Mouse (Mus musculus) testis, adult 2 months (tissue): ENCODE data around the gene Pik3ap1. TPM values are rescaled to one million over a fixed set of nuclear protein-coding genes. Genes with fewer than 3 reads are reported as not detected.

Experiments used
- H3K27ac ChIP-seq: fragments of 200-500 bp; 2 replicates; pipeline ENCODE4 v1.5.1; 2012; ENCODE audit warnings: low read depth, low read length; ENCODE audit not compliant: control insufficient read depth, insufficient read depth
- H3K27me3 ChIP-seq: fragments of 200-500 bp; 2 replicates; pipeline ENCODE4 v1.6.1; 2012; ENCODE audit warnings: mild to moderate bottlenecking, low read length, moderate library complexity; ENCODE audit not compliant: control insufficient read depth, insufficient read depth
- H3K36me3 ChIP-seq: fragments of 200-500 bp; 2 replicates; pipeline ENCODE4 v1.6.1; 2012; ENCODE audit warnings: mild to moderate bottlenecking, low read length; ENCODE audit not compliant: control insufficient read depth, insufficient read depth
- H3K4me1 ChIP-seq: fragments of 200-500 bp; 2 replicates; pipeline ENCODE4 v1.6.1; 2012; ENCODE audit warnings: low read length; ENCODE audit not compliant: control insufficient read depth, insufficient read depth
- H3K4me3 ChIP-seq: fragments of 200-500 bp; 2 replicates; pipeline ENCODE4 v1.5.1; 2012; ENCODE audit warnings: low read depth, mild to moderate bottlenecking, low read length, moderate library complexity, mixed read lengths; ENCODE audit not compliant: control insufficient read depth
- CTCF ChIP-seq: fragments of 200-500 bp; IDR thresholded peaks from 2 replicates; pipeline ENCODE4 v1.5.1; 2012; ENCODE audit warnings: low read depth, mild to moderate bottlenecking, inconsistent platforms, low read length, moderate library complexity; ENCODE audit not compliant: control insufficient read depth, insufficient read depth, insufficient replicate concordance
- POLR2A ChIP-seq: fragments of 200-500 bp; IDR thresholded peaks from 2 replicates; pipeline ENCODE4 v1.6.1; 2012; ENCODE audit warnings: low read depth, mild to moderate bottlenecking, inconsistent platforms, low read length, moderate library complexity; ENCODE audit not compliant: control insufficient read depth
- polyA plus RNA-seq: library from polyadenylated mRNA; depleted of rRNA; stranded (reverse); fragments of >200 nt; gene quantifications from 2 replicates; pipeline ENCODE4 v1.2.3, GENCODE M21; 2012

The Pik3ap1 gene
- polyA plus RNA-seq, 1 experiment, result 1.6 TPM

GRCm38 (mm10) chr19:41349624-41350023 is 35.3 kb downstream of the Pik3ap1 start:
- Histone ChIP-seq H3K27me3 (no peaks in the 10 kb centered on the region), H3K4me3 (no peak overlapping the region), H3K4me1 (peaks cover 4% of the 10 kb centered on the region; the same call in 1 of the 2 replicates), H3K27ac (no peak overlapping the region), H3K36me3 (no peaks in the 10 kb centered on the region)
- TF ChIP-seq CTCF (no peak), POLR2A (no peak)

- H3K4me3 ChIP-seq, result no peak overlapping the region
- H3K27ac ChIP-seq, result no peak overlapping the region
- H3K4me1 ChIP-seq, result peaks cover 4% of the 10 kb centered on the region; the same call in 1 of the 2 replicates
- TF ChIP-seq POLR2A (no peak), CTCF (no peak)
- H3K27me3 ChIP-seq, result no peaks in the 10 kb centered on the region
- no peaks in the 10 kb centered on the region for H3K36me3 ChIP-seq
Measured at GRCm38 (mm10) chr19:41348161-41348560, 36.7 kb downstream of the Pik3ap1 start.

- Histone ChIP-seq H3K4me1 (peaks cover 4% of the 10 kb centered on the region; the same call in 1 of the 2 replicates), H3K36me3 (no peaks in the 10 kb centered on the region), H3K27ac (no peak overlapping the region), H3K4me3 (no peak overlapping the region), H3K27me3 (no peaks in the 10 kb centered on the region)
- TF ChIP-seq POLR2A (no peak), CTCF (no peak)
Measured at GRCm38 (mm10) chr19:41347326-41347725, 37.6 kb downstream of the Pik3ap1 start.

GRCm38 (mm10) chr19:41346099-41346850 is 38.6 kb downstream of the Pik3ap1 start:
- Histone ChIP-seq H3K27ac (no peak overlapping the region), H3K4me3 (no peak overlapping the region)

GRCm38 (mm10) chr19:41345028-41345741 is 39.7 kb downstream of the Pik3ap1 start:
- H3K36me3 ChIP-seq, result no peaks in the 10 kb centered on the region
- peaks cover 4% of the 10 kb centered on the region; the same call in 1 of the 2 replicates for H3K4me1 ChIP-seq
- TF ChIP-seq CTCF, result no peak
- TF ChIP-seq POLR2A, result no peak
- no peaks in the 10 kb centered on the region for H3K27me3 ChIP-seq
- H3K27ac ChIP-seq, result peak overlapping the region; percentile 66
- no peak overlapping the region for H3K4me3 ChIP-seq

More at GRCm38 (mm10) chr19:41346099-41346850, 38.6 kb downstream of the Pik3ap1 start:
- peaks cover 4% of the 10 kb centered on the region; the same call in 1 of the 2 replicates for H3K4me1 ChIP-seq
- no peak for TF ChIP-seq CTCF
- H3K27me3 ChIP-seq, result no peaks in the 10 kb centered on the region
- H3K36me3 ChIP-seq, result no peaks in the 10 kb centered on the region

- no peak overlapping the region for H3K4me3 ChIP-seq
- peaks cover 4% of the 10 kb centered on the region; the same call in 1 of the 2 replicates for H3K4me1 ChIP-seq
- H3K27me3 ChIP-seq, result no peaks in the 10 kb centered on the region
- TF ChIP-seq CTCF (no peak), POLR2A (no peak)
- H3K36me3 ChIP-seq, result no peaks in the 10 kb centered on the region
- H3K27ac ChIP-seq, result no peak overlapping the region
Measured at GRCm38 (mm10) chr19:41344666-41345027, 40.3 kb downstream of the Pik3ap1 start.

GRCm38 (mm10) chr19:41342592-41343090 is 42.3 kb downstream of the Pik3ap1 start:
- no peaks in the 10 kb centered on the region for H3K27me3 ChIP-seq
- H3K4me1 ChIP-seq, result peaks cover 9% of the 10 kb centered on the region; the same call in 1 of the 2 replicates
- H3K36me3 ChIP-seq, result no peaks in the 10 kb centered on the region
- TF ChIP-seq POLR2A (no peak), CTCF (no peak)
- H3K4me3 ChIP-seq, result no peak overlapping the region
- no peak overlapping the region for H3K27ac ChIP-seq
